In the genomic region with DNA sequence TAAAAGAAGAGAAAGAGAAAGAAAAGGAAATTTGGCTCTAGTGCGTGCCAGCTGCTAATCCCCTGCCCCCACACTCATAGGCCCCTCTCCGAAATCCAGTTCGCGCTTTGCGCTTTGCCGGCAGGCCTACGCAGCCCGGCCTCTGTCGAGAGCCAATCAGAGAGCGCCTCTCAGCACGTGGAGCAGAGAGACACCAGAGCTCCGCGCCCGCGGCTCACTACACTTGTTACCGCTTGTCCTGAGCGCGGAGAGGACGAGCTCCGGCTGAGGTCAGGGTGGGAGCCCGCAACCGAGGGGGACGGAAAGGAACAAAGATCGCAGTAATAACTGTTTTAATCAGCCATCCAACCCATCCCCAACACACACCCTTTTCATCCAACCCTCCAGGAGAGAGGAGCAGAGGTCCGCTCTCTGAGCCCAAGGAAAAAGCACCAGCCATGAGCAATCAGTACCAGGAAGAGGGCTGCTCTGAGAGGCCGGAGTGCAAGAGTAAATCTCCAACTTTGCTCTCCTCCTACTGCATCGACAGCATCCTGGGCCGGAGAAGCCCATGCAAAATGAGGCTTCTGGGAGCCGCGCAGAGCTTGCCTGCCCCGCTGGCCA, we compare ENCODE assay signal across 8 mouse cellular contexts. TPM values are rescaled to one million over a fixed set of nuclear protein-coding genes. Genes with fewer than 3 reads are reported as not detected.
DNase-seq lines count a peak whose midpoint lies in the region; ATAC-seq lines count a peak whose summit lies in the region.

A gene (plus strand): TSS at position 155 of the 603 bp plus-strand sequence.

- no peak within 1 kb of the TSS for H3K9ac ChIP-seq in heart, embryonic 12.5 days
- no peak within 1 kb of the TSS for H3K9ac ChIP-seq in liver, embryonic 12.5 days

- no peak for DNase-seq in frontal cortex, postnatal 25 days (ENCODE audit: low spot score in 2 of 2)
- peak; percentile 84 for DNase-seq in embryo, embryonic 10.5 days (ENCODE audit: low spot score)
- DNase-seq in kidney, postnatal 25 days, result peak; percentile 44 to 75
- peak; percentile 73 for DNase-seq in neural tube, embryonic 10.5 days (ENCODE audit: extremely low spot score, low spot score)
- DNase-seq in thymus, postnatal 10 days (ENCODE audit: low spot score in 2 of 2), result peak; percentile 42 to 57

- H3K4me1 ChIP-seq in heart, embryonic 12.5 days (replicated peaks), result peaks cover 13% of the 10 kb centered on the region
- no peaks in the 10 kb centered on the region for H3K4me1 ChIP-seq in liver, embryonic 12.5 days

- H3K4me3 ChIP-seq in heart, embryonic 12.5 days, result peak within 1 kb of the TSS; percentile 15; the same call in 1 of the 2 replicates
- H3K4me3 ChIP-seq in liver, embryonic 12.5 days, result no peak within 1 kb of the TSS

- peaks cover 85% of the 10 kb centered on the region for H3K27me3 ChIP-seq in heart, embryonic 12.5 days (replicated peaks)
- H3K27me3 ChIP-seq in liver, embryonic 12.5 days (replicated peaks), result peaks cover 95% of the 10 kb centered on the region

- peak; percentile 77 for ATAC-seq in frontal cortex, adult (ENCODE audit: low TSS enrichment)
- ATAC-seq in heart, embryonic 12.5 days (ENCODE audit: insufficient number of reproducible peaks, low FRiP score), result peak; percentile 84; the same call in 1 of the 2 replicates
- peak; percentile 64; the same call in 1 of the 2 replicates for ATAC-seq in liver, embryonic 12.5 days

- no peaks in the 10 kb centered on the region; the same call in 1 of the 2 replicates for H3K9me3 ChIP-seq in heart, embryonic 12.5 days (replicated peaks)
- H3K9me3 ChIP-seq in liver, embryonic 12.5 days (replicated peaks), result no peaks in the 10 kb centered on the region

- no peaks in the 10 kb centered on the region for H3K36me3 ChIP-seq in heart, embryonic 12.5 days
- H3K36me3 ChIP-seq in liver, embryonic 12.5 days, result no peaks in the 10 kb centered on the region

- peak within 1 kb of the TSS; percentile 46 for H3K4me2 ChIP-seq in heart, embryonic 12.5 days
- H3K4me2 ChIP-seq in liver, embryonic 12.5 days, result no peak within 1 kb of the TSS

- WGBS in heart, embryonic 12.5 days, result 16% methylated on average over 31 of the region's 31 CpGs
- 15% methylated on average over 31 of the region's 31 CpGs for WGBS in liver, embryonic 12.5 days (ENCODE audit: insufficient replicate concordance)

- no peak within 1 kb of the TSS for H3K27ac ChIP-seq in heart, embryonic 12.5 days (ENCODE audit: poor library complexity, severe bottlenecking)
- no peak within 1 kb of the TSS for H3K27ac ChIP-seq in liver, embryonic 12.5 days

RNA-seq across cellular contexts. Expression of the gene that starts here (rescaled TPM):
- polyA plus RNA-seq in heart, embryonic 12.5 days (2016; fragmentation: Nextera tagmentation; extraction: Ambion mirVana), result 0.10 TPM in 1 of 2 replicates, not detected in the other
- 0.10 and 0.36 TPM in 2 replicates for polyA plus RNA-seq in liver, embryonic 12.5 days (2016; fragmentation: Nextera tagmentation; extraction: Ambion mirVana)

Comparison
In these comparisons a context has a peak if more than half of its experiments do, and no peak if none do; other contexts are left out.
1. Peak in ATAC-seq, H3K4me3 ChIP-seq and H3K4me2 ChIP-seq in heart, embryonic 12.5 days; RNA of the gene not detected or under 1 TPM.
2. Peak in ATAC-seq in liver, embryonic 12.5 days; RNA of the gene not detected or under 1 TPM.
3. DNase-seq: peak in embryo, embryonic 10.5 days (single experiment), kidney, postnatal 25 days (2 of 2), neural tube, embryonic 10.5 days (single experiment) and thymus, postnatal 10 days (2 of 2); none in frontal cortex, postnatal 25 days (0 of 2).
4. Peak in every context shown above with its lines, with median percentiles within 50 percentile points of each other: ATAC-seq.